In genomic region chr4:101076425-101076824, GRCm38 (mm10) we compare ENCODE assay signal across 33 mouse cellular contexts. TPM values are rescaled to one million over a fixed set of nuclear protein-coding genes. Genes with fewer than 3 reads are reported as not detected.
"Had no signal": no experiment of that assay in that cellular context is flagged by ENCODE, and none has a peak within 500 bp of the region (broad histone marks: within the 10 kb centered on the region; RNA-seq: fewer than 3 reads in every experiment).

No protein-coding gene starts in this region.

- ATAC-seq: hindbrain, postnatal 0 days; inflammation-experienced regulatory T-cells, adult 6 months; midbrain, embryonic 15.5 days had no signal

- H3K4me2 ChIP-seq: liver, embryonic 13.5 days; midbrain, embryonic 11.5 days; midbrain, embryonic 15.5 days; neural tube, embryonic 13.5 days had no signal

- H3K9me3 ChIP-seq: liver, embryonic 13.5 days; midbrain, embryonic 15.5 days; neural tube, embryonic 13.5 days had no signal

- DNase-seq: kidney, adult 18-20 months; kidney, postnatal 14 days; layer of hippocampus, postnatal 36 days; liver, embryonic 13.5 days; lung, adult 2 months; lung, postnatal 14 days; lung, postnatal 4 days; retina, postnatal 1 day; right cerebral cortex, postnatal 25 days; spleen, adult 18-20 months; thymus, postnatal 25 days had no signal

- H3K9ac ChIP-seq: liver, embryonic 13.5 days; midbrain, embryonic 15.5 days; neural tube, embryonic 13.5 days had no signal

- H3K4me3 ChIP-seq: left cerebral cortex, adult 2 months; liver, embryonic 13.5 days; midbrain, embryonic 15.5 days; myocyte; neural tube, embryonic 13.5 days had no signal

- H3K36me3 ChIP-seq: liver, embryonic 13.5 days; midbrain, embryonic 15.5 days; neural tube, embryonic 13.5 days had no signal

- H3K4me1 ChIP-seq: midbrain, embryonic 15.5 days; neural tube, embryonic 13.5 days had no signal

- H3K27me3 ChIP-seq: midbrain, embryonic 15.5 days; neural tube, embryonic 13.5 days had no signal

- H3K27ac ChIP-seq: hindbrain, postnatal 0 days; left cerebral cortex, adult 2 months; liver, embryonic 13.5 days; midbrain, embryonic 15.5 days; neural tube, embryonic 13.5 days had no signal

RNA-seq across cellular contexts. Expression of gene Raver2, which starts 7.6 kb away (rescaled TPM):
- total RNA-seq: megakaryocyte-erythroid progenitor cell, adult 5-6 weeks had no signal

RNA-seq across cellular contexts. Expression of gene Gm10577, which starts 55.9 kb away (rescaled TPM):
- total RNA-seq: hindbrain, postnatal 0 days; layer of hippocampus, adult 8-10 months; layer of hippocampus, postnatal 10 days; layer of hippocampus, postnatal 36 days; left cerebral cortex, adult 2 months; left cerebral cortex, postnatal 10 days; left cerebral cortex, postnatal 36 days; liver, adult 2 months; megakaryocyte progenitor cell, adult 5-6 weeks; megakaryocyte-erythroid progenitor cell, adult 5-6 weeks; monocyte, adult 5-6 weeks; neutrophil, adult 5-6 weeks had no signal
- polyA plus RNA-seq: hindbrain, postnatal 0 days; inflammation-experienced regulatory T-cells, adult 6 months; large intestine, adult 2 months; limb, embryonic 11.5 days; limb, embryonic 14.5 days; liver, adult 2 months; liver, embryonic 13.5 days; liver, embryonic 16.5 days; lung, adult 2 months; lung, embryonic 16.5 days; midbrain, embryonic 11.5 days; midbrain, embryonic 15.5 days; myocyte; neural tube, embryonic 13.5 days; thymus, postnatal 0 days had no signal
